Mouse (Mus musculus) adrenal gland, postnatal 25 days (tissue): ENCODE data around the gene Olfr623. TPM values are rescaled to one million over a fixed set of nuclear protein-coding genes. Genes with fewer than 3 reads are reported as not detected.

Source experiments
- DNase-seq: peaks from one replicate; pipeline ENCODE4 v3.0.0; 2021; ENCODE audit warnings: mixed read lengths
- long read RNA-seq: library from polyadenylated mRNA; stranded (forward); transcript quantifications from one replicate; pipeline ENCODE4 v2.0.0, GENCODE M21; 2021
- total RNA-seq: library from RNA; stranded (reverse); gene quantifications from 2 replicates; pipeline ENCODE4 v1.2.3, GENCODE M21; 2021

Olfr623 gene
- not detected in 2 replicates for total RNA-seq
- long read RNA-seq = 0 reads

GRCm38 (mm10) chr7:103663598-103663997 lies at the start of gene Olfr623:
Gene Olfr623 (minus strand): TSS chr7:103663698.
- no peak for DNase-seq

GRCm38 (mm10) chr7:103712024-103712423 lies 48.5 kb upstream of the Olfr623 start:
- no peak for DNase-seq

- DNase-seq = no peak
Observed at GRCm38 (mm10) chr7:103699469-103699868, 36.0 kb upstream of the Olfr623 start.

GRCm38 (mm10) chr7:103682420-103682819 lies 18.9 kb upstream of the Olfr623 start, which contains the start of gene Olfr625-ps1:
Gene Olfr625-ps1 (plus strand): TSS chr7:103682720.
- no peak for DNase-seq

GRCm38 (mm10) chr7:103671091-103671490 lies 7.6 kb upstream of the Olfr623 start, which contains the start of gene Olfr624:
Gene Olfr624 (minus strand): TSS chr7:103671191.
- no peak for DNase-seq

GRCm38 (mm10) chr7:103644070-103644469 lies 19.4 kb downstream of the Olfr623 start:
- no peak for DNase-seq

- no peak for DNase-seq
Observed at GRCm38 (mm10) chr7:103642602-103643001, 20.9 kb downstream of the Olfr623 start, which contains the start of gene Olfr622. Gene Olfr622 (minus strand): TSS chr7:103642702.

GRCm38 (mm10) chr7:103636795-103637194 lies 26.7 kb downstream of the Olfr623 start:
- no peak for DNase-seq

- DNase-seq = no peak
Observed at GRCm38 (mm10) chr7:103612434-103612833, 51.1 kb downstream of the Olfr623 start, which contains the start of gene Olfr620. Gene Olfr620 (minus strand): TSS chr7:103612534.

Other genes with a start within 250 kb of the Olfr623 start
- gene Usp17lc, start 248.6 kb downstream of the Olfr623 start, total RNA-seq = not detected in 2 replicates
- gene Olfr605, start 218.3 kb downstream of the Olfr623 start, total RNA-seq = not detected in 2 replicates
- gene Olfr606, start 214.7 kb downstream of the Olfr623 start, total RNA-seq = not detected in 2 replicates
- gene Olfr607, start 199.5 kb downstream of the Olfr623 start, total RNA-seq = not detected in 2 replicates
- not detected in 2 replicates for gene Olfr608, start 193.8 kb downstream of the Olfr623 start, total RNA-seq
- gene Olfr609, start 165.6 kb downstream of the Olfr623 start, total RNA-seq = not detected in 2 replicates
- gene Olfr610, start 151.6 kb downstream of the Olfr623 start, total RNA-seq = not detected in 2 replicates
- not detected in 2 replicates for gene Olfr611, start 142.9 kb downstream of the Olfr623 start, total RNA-seq
- gene Olfr612, start 121.0 kb downstream of the Olfr623 start, total RNA-seq = not detected in 2 replicates
- not detected in 2 replicates for gene Olfr613, start 115.6 kb downstream of the Olfr623 start, total RNA-seq
- gene Olfr615, start 107.6 kb downstream of the Olfr623 start, total RNA-seq = not detected in 2 replicates
- gene Olfr616, start 94.6 kb downstream of the Olfr623 start, total RNA-seq = not detected in 2 replicates
- not detected in 2 replicates for gene Olfr617, start 90.6 kb downstream of the Olfr623 start, total RNA-seq
- not detected in 2 replicates for gene Olfr618, start 73.6 kb downstream of the Olfr623 start, total RNA-seq
- not detected in 2 replicates for gene Olfr619, start 63.1 kb downstream of the Olfr623 start, total RNA-seq
- not detected in 2 replicates for gene Olfr620, start 51.2 kb downstream of the Olfr623 start, total RNA-seq
- gene Olfr622, start 21.0 kb downstream of the Olfr623 start, total RNA-seq = not detected in 2 replicates
- 0.06 TPM in 1 of 2 replicates, not detected in the other for gene Olfr624, start 7.5 kb upstream of the Olfr623 start, total RNA-seq
- gene Olfr625-ps1, start 19.0 kb upstream of the Olfr623 start, total RNA-seq = not detected in 2 replicates
- not detected in 2 replicates for gene Olfr243, start 51.0 kb upstream of the Olfr623 start, total RNA-seq
- gene Olfr628, start 66.7 kb upstream of the Olfr623 start, total RNA-seq = not detected in 2 replicates
- not detected in 2 replicates for gene Olfr629, start 81.2 kb upstream of the Olfr623 start, total RNA-seq
- not detected in 2 replicates for gene Olfr630, start 93.6 kb upstream of the Olfr623 start, total RNA-seq
- not detected in 2 replicates for gene Olfr69, start 107.9 kb upstream of the Olfr623 start, total RNA-seq
- gene Olfr68, start 116.0 kb upstream of the Olfr623 start, total RNA-seq = not detected in 2 replicates
- gene Olfr67, start 128.1 kb upstream of the Olfr623 start, total RNA-seq = not detected in 2 replicates
- 217 and 281 TPM in 2 replicates for gene Hbb-bt, start 150.3 kb upstream of the Olfr623 start, total RNA-seq
- 2,100 and 2,179 TPM in 2 replicates for gene Hbb-bs, start 164.4 kb upstream of the Olfr623 start, total RNA-seq
- gene Hbb-bh2, start 176.8 kb upstream of the Olfr623 start, total RNA-seq = not detected in 2 replicates
- gene Hbb-bh1, start 179.5 kb upstream of the Olfr623 start, total RNA-seq = not detected in 2 replicates
- not detected in 2 replicates for gene Hbb-y, start 189.5 kb upstream of the Olfr623 start, total RNA-seq
- not detected in 2 replicates for gene Olfr66, start 222.6 kb upstream of the Olfr623 start, total RNA-seq
- not detected in 2 replicates for gene Olfr64, start 230.8 kb upstream of the Olfr623 start, total RNA-seq
- gene Olfr65, start 239.8 kb upstream of the Olfr623 start, total RNA-seq = not detected in 2 replicates